Mouse (Mus musculus) intestine, embryonic 16.5 days (tissue): ENCODE measurements at regions not wholly inside any gene's neighbourhood (a gene's known extent, or its start where the extent isn't known, plus 50 kb on each side); places are given as distances from the start of the nearest gene placed in this dataset.

Experiments used
- ATAC-seq: fragments of 200-750 bp; cut with Nextera tagmentation; 2 replicates; pipeline ENCODE4 v1.8.0; 2017; ENCODE audit warnings: moderate TSS enrichment, moderate library complexity
- H3K27ac ChIP-seq: fragments of 300-500 bp; sonication (generic); 2 replicates; pipeline ENCODE4 v1.5.1; 2014; ENCODE audit warnings: mild to moderate bottlenecking, low read length
- H3K27me3 ChIP-seq: fragments of 300-500 bp; sonication (generic); replicated peaks from 2 replicates; pipeline ENCODE4 v1.6.1; 2014; ENCODE audit warnings: low read length, control low read depth, mixed read lengths; ENCODE audit not compliant: control insufficient read depth, insufficient read depth
- H3K36me3 ChIP-seq: fragments of 300-500 bp; sonication (generic); 2 replicates; pipeline ENCODE4 v1.6.1; 2014; ENCODE audit warnings: low read length, control low read depth; ENCODE audit not compliant: control insufficient read depth, insufficient read depth
- H3K4me1 ChIP-seq: fragments of 300-500 bp; sonication (generic); 2 replicates; pipeline ENCODE4 v1.6.1; 2014; ENCODE audit warnings: low read length, control low read depth, mixed read lengths; ENCODE audit not compliant: control insufficient read depth, insufficient read depth
- H3K4me2 ChIP-seq: fragments of 300-500 bp; sonication (generic); 2 replicates; pipeline ENCODE4 v1.6.1; 2014; ENCODE audit warnings: low read depth, low read length, control low read depth
- H3K4me3 ChIP-seq: fragments of 300-500 bp; sonication (generic); 2 replicates; pipeline ENCODE4 v1.5.1; 2014; ENCODE audit warnings: mild to moderate bottlenecking, low read length
- H3K9ac ChIP-seq: fragments of 300-500 bp; sonication (generic); 2 replicates; pipeline ENCODE4 v1.6.1; 2014; ENCODE audit warnings: low read depth, low read length
- H3K9me3 ChIP-seq: fragments of 300-500 bp; sonication (generic); 2 replicates; pipeline ENCODE4 v1.6.1; 2016; ENCODE audit warnings: low read length, control low read depth; ENCODE audit not compliant: control insufficient read depth
- whole genome bisulfite sequencing: fragments of 180-500 bp; shearing (Covaris S2); extraction: QIAGEN DNeasy Blood & Tissue Kit; methylation state at CpG from one replicate; pipeline ENCODE4 v1.1.7; 2014; 5-methylcytosine and 5-hydroxymethylcytosine counted together

DNA sequence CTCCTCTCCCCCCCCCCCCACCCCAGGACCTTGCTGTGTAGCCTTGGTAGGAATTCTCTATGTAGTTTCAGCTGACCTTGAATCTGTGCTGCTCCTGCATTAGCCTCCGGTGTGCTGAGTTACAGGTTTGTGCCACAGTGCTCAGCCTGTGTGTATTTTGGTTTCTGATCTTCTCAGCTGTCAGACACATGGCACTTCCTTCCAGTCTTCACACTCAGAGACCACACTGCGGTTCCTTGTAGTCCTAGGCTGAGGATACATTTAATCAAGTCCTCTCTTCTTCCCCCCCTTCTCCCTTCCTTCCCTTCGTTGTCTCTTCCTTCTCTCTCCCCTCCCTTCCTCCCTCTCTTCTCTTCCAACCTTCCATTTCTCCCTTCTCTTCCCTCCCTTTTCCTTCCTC lies 77.7 kb upstream of the Fbxo11 start:
- Histone ChIP-seq H3K9me3 (no peaks in the 10 kb centered on the region), H3K27ac (no peak overlapping the region), H3K4me1 (no peaks in the 10 kb centered on the region), H3K9ac (no peak overlapping the region), H3K4me2 (no peak overlapping the region), H3K4me3 (no peak overlapping the region), H3K27me3 (no peaks in the 10 kb centered on the region), H3K36me3 (no peaks in the 10 kb centered on the region)
- no peak for ATAC-seq
- 87% methylated on average over 3 of the region's 3 CpGs for WGBS

GRCm38 (mm10) chr17:88143378-88143943 lies 78.4 kb upstream of the Fbxo11 start:
- no peaks in the 10 kb centered on the region for H3K27me3 ChIP-seq
- no peak overlapping the region for H3K4me3 ChIP-seq
- no peaks in the 10 kb centered on the region for H3K9me3 ChIP-seq
- H3K27ac ChIP-seq, result no peak overlapping the region
- no peaks in the 10 kb centered on the region for H3K36me3 ChIP-seq
- WGBS, result 85% methylated on average over 3 of the region's 3 CpGs
- no peaks in the 10 kb centered on the region for H3K4me1 ChIP-seq
- H3K9ac ChIP-seq, result no peak overlapping the region
- H3K4me2 ChIP-seq, result no peak overlapping the region
- ATAC-seq, result no peak

DNA sequence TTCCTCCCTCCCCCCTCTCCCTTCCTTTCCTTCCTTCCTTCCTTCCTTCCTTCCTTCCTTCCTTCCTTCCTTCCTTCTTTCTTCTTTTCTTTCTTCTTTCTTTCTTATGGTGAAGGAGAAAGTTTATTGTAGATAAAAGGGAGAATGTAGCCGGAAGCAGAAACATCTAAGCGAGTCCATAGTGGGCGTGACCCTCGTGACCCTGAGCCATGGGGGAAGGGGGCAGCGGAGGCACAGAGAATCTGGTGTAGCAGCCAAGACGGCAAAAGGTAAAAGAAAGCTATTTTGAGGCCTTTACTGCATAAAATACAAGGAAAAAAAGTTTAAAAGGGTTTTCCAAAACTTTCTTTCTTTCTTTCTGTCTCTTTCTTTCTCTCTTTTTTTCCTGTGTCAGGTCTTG lies 93.5 kb upstream of the Fbxo11 start:
- ATAC-seq, result no peak
- no peaks in the 10 kb centered on the region for H3K27me3 ChIP-seq
- H3K9ac ChIP-seq, result no peak overlapping the region
- H3K9me3 ChIP-seq, result no peaks in the 10 kb centered on the region; the same call in 1 of the 2 replicates
- H3K4me2 ChIP-seq, result no peak overlapping the region
- H3K27ac ChIP-seq, result no peak overlapping the region
- WGBS, result 28% methylated on average over 6 of the region's 6 CpGs
- H3K4me3 ChIP-seq, result no peak overlapping the region
- H3K4me1 ChIP-seq, result no peaks in the 10 kb centered on the region
- no peaks in the 10 kb centered on the region for H3K36me3 ChIP-seq

- no peak overlapping the region for H3K4me3 ChIP-seq
- ATAC-seq, result no peak
- H3K9me3 ChIP-seq, result no peaks in the 10 kb centered on the region; the same call in 1 of the 2 replicates
- H3K4me2 ChIP-seq, result no peak overlapping the region
- H3K27me3 ChIP-seq, result no peaks in the 10 kb centered on the region
- H3K9ac ChIP-seq, result no peak overlapping the region
- 26% methylated on average over 11 of the region's 11 CpGs for WGBS
- no peaks in the 10 kb centered on the region for H3K36me3 ChIP-seq
- no peaks in the 10 kb centered on the region for H3K4me1 ChIP-seq
- no peak overlapping the region for H3K27ac ChIP-seq
These were observed 94.1 kb upstream of the Fbxo11 start for GRCm38 (mm10) chr17:88159212-88159668.

- 52% methylated on average over 19 of the region's 19 CpGs for WGBS
- no peaks in the 10 kb centered on the region for H3K27me3 ChIP-seq
- H3K4me3 ChIP-seq, result no peak overlapping the region
- H3K36me3 ChIP-seq, result no peaks in the 10 kb centered on the region
- no peak overlapping the region for H3K4me2 ChIP-seq
- no peaks in the 10 kb centered on the region; the same call in 1 of the 2 replicates for H3K9me3 ChIP-seq
- no peaks in the 10 kb centered on the region for H3K4me1 ChIP-seq
- ATAC-seq, result no peak
- no peak overlapping the region for H3K9ac ChIP-seq
- no peak overlapping the region for H3K27ac ChIP-seq
These were observed 95.0 kb upstream of the Fbxo11 start for GRCm38 (mm10) chr17:88159851-88160676.

GRCm38 (mm10) chr17:88160677-88161001 lies 95.5 kb upstream of the Fbxo11 start:
- 71% methylated on average over 14 of the region's 14 CpGs for WGBS
- Histone ChIP-seq H3K27ac (no peak overlapping the region), H3K9ac (no peak overlapping the region), H3K4me3 (no peak overlapping the region), H3K27me3 (no peaks in the 10 kb centered on the region), H3K36me3 (no peaks in the 10 kb centered on the region), H3K4me2 (no peak overlapping the region), H3K9me3 (no peaks in the 10 kb centered on the region; the same call in 1 of the 2 replicates), H3K4me1 (no peaks in the 10 kb centered on the region)
- ATAC-seq, result no peak

GRCm38 (mm10) chr17:88161766-88162165 lies 96.7 kb upstream of the Fbxo11 start:
- H3K27me3 ChIP-seq, result no peaks in the 10 kb centered on the region
- H3K4me1 ChIP-seq, result no peaks in the 10 kb centered on the region
- no peaks in the 10 kb centered on the region; the same call in 1 of the 2 replicates for H3K9me3 ChIP-seq
- H3K4me2 ChIP-seq, result no peak overlapping the region
- no peaks in the 10 kb centered on the region for H3K36me3 ChIP-seq
- no peak overlapping the region for H3K9ac ChIP-seq
- ATAC-seq, result no peak
- no peak overlapping the region for H3K27ac ChIP-seq
- no peak overlapping the region for H3K4me3 ChIP-seq
- WGBS, result 92% methylated on average over 8 of the region's 8 CpGs

GRCm38 (mm10) chr17:88164805-88165204 lies 99.7 kb upstream of the Fbxo11 start:
- Histone ChIP-seq H3K4me3 (no peak overlapping the region), H3K9ac (no peak overlapping the region), H3K4me2 (no peak overlapping the region), H3K36me3 (no peaks in the 10 kb centered on the region), H3K27me3 (no peaks in the 10 kb centered on the region), H3K9me3 (no peaks in the 10 kb centered on the region; the same call in 1 of the 2 replicates), H3K27ac (no peak overlapping the region), H3K4me1 (no peaks in the 10 kb centered on the region)
- no peak for ATAC-seq
- WGBS, result 67% methylated on average over 4 of the region's 4 CpGs

DNA sequence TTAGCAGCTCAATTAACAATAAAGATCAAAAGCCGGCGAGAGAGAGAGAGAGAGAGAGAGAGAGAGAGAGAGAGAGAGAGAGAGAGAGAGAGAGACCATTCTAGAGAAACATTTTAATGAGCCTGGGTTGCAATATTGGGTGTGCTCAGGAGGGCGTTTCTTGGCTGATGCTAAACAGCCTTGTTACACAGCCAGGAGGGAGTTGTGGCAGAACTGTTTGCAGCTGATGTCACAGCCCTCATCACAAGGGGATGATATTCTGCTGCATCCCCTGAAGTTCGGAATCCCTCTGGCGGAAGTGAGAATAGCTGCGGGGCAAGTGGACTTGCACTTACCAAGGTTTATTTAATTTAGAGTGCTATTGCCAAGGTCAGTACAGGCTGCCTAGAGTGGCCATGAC lies 100.7 kb upstream of the Fbxo11 start:
- no peak overlapping the region for H3K4me3 ChIP-seq
- H3K9me3 ChIP-seq, result no peaks in the 10 kb centered on the region; the same call in 1 of the 2 replicates
- H3K4me2 ChIP-seq, result no peak overlapping the region
- H3K4me1 ChIP-seq, result no peaks in the 10 kb centered on the region
- no peak for ATAC-seq
- H3K9ac ChIP-seq, result no peak overlapping the region
- H3K27me3 ChIP-seq, result no peaks in the 10 kb centered on the region
- WGBS, result 79% methylated on average over 6 of the region's 6 CpGs
- H3K27ac ChIP-seq, result no peak overlapping the region
- H3K36me3 ChIP-seq, result no peaks in the 10 kb centered on the region
